Mouse (Mus musculus) heart, embryonic 11.5 days (tissue): ENCODE data around the gene Clec4e. TPM values are rescaled to one million over a fixed set of nuclear protein-coding genes. Genes with fewer than 3 reads are reported as not detected.
"Not testable (repeated sequence)": the region's sequence is repeated elsewhere in the genome, so short reads cannot be mapped to it uniquely, and the experiment has no call there.

ENCODE experiments used
- ATAC-seq: fragments of 200-750 bp; cut with Nextera tagmentation; replicated peaks from 2 replicates; pipeline ENCODE4 v1.8.0; 2017; ENCODE audit warnings: moderate library complexity; ENCODE audit not compliant: insufficient number of reproducible peaks, low FRiP score, low TSS enrichment
- H3K27ac ChIP-seq: fragments of 300-500 bp; sonication (generic); 2 replicates; pipeline ENCODE4 v1.5.1; 2014; ENCODE audit warnings: mild to moderate bottlenecking, low read depth, low read length
- H3K27me3 ChIP-seq: fragments of 300-500 bp; sonication (generic); 2 replicates; pipeline ENCODE4 v1.6.1; 2014; ENCODE audit warnings: mild to moderate bottlenecking, low read length, mixed read lengths; ENCODE audit not compliant: control insufficient read depth, insufficient read depth
- H3K36me3 ChIP-seq: fragments of 300-500 bp; sonication (generic); 2 replicates; pipeline ENCODE4 v1.6.1; 2014; ENCODE audit warnings: mild to moderate bottlenecking, low read length, moderate library complexity, mixed read lengths; ENCODE audit not compliant: control insufficient read depth, insufficient read depth
- H3K4me1 ChIP-seq: fragments of 300-500 bp; sonication (generic); 2 replicates; pipeline ENCODE4 v1.6.1; 2014; ENCODE audit warnings: low read length; ENCODE audit not compliant: control insufficient read depth, insufficient read depth
- H3K4me2 ChIP-seq: fragments of 300-500 bp; sonication (generic); 2 replicates; pipeline ENCODE4 v1.6.1; 2014; ENCODE audit warnings: mild to moderate bottlenecking, moderate library complexity
- H3K4me3 ChIP-seq: fragments of 300-500 bp; sonication (generic); 2 replicates; pipeline ENCODE4 v1.5.1; 2014; ENCODE audit warnings: low read depth, low read length
- H3K9ac ChIP-seq: fragments of 300-500 bp; sonication (generic); 2 replicates; pipeline ENCODE4 v1.6.1; 2014; ENCODE audit warnings: mild to moderate bottlenecking, low read depth, low read length, moderate library complexity
- H3K9me3 ChIP-seq: fragments of 300-500 bp; sonication (generic); replicated peaks from 2 replicates; pipeline ENCODE4 v1.6.1; 2016; ENCODE audit warnings: low read length; ENCODE audit not compliant: control insufficient read depth
- WGBS: fragments of 180-500 bp; shearing (Covaris S2); extraction: QIAGEN DNeasy Blood & Tissue Kit; methylation state at CpG from one replicate; pipeline ENCODE4 v1.1.7; 2014; ENCODE audit not compliant: insufficient replicate concordance; 5-methylcytosine and 5-hydroxymethylcytosine counted together
- polyA plus RNA-seq: library from polyadenylated mRNA; unstranded; fragments of >200 nt; fragmentation: Nextera tagmentation; extraction: Ambion mirVana; gene quantifications from 2 replicates; pipeline ENCODE4 v1.2.1, GENCODE M21; 2014

The Clec4e gene
- polyA plus RNA-seq, 1 experiment from 2014 or later, result not detected

DNA sequence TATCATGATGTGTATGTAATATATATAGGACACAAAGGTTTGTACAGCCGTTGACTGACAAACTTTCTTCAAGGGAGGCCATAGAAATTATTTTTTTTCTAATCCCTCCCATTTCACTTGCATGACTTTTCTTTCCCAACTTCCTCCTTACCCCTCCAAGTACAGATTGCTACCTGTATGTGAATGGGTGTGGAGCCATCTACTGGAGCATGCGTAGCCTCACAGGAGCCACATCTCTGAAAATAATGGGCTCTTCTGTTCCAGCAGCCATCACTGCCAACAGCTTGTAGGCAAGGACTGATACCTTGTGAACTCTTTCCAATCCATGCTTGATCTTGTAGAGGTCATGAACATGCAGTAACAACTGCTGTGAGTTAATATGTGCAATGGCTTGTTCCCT lies 40.8 kb downstream of the Clec4e start:
- ATAC-seq, H3K9ac ChIP-seq, H3K4me1 ChIP-seq, H3K36me3 ChIP-seq, H3K27ac ChIP-seq, H3K4me2 ChIP-seq, H3K9me3 ChIP-seq, H3K27me3 ChIP-seq, H3K4me3 ChIP-seq: not testable (repeated sequence)
- WGBS, result 80% methylated on average over 2 of the region's 2 CpGs

DNA sequence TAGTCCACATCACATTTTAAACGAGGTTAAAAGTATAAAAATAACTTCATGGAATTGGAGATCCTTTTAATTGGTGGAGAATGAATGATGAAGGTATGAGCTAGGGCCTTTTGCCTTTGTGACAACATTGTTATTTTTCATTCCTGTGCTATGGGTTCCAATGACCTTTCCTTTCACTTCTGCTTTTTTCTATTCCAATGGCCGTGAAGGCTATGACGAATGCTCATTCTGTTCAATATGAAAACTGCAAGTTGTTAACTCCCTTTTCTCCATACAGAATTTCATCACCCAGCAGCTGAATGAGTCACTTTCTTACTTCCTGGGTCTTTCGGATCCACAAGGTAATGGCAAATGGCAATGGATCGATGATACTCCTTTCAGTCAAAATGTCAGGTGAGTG lies 45.5 kb downstream of the Clec4e start:
- no peak overlapping the region for H3K9ac ChIP-seq
- no peak for ATAC-seq
- H3K27me3 ChIP-seq, result no peaks in the 10 kb centered on the region
- H3K36me3 ChIP-seq, result no peaks in the 10 kb centered on the region
- no peak overlapping the region for H3K27ac ChIP-seq
- no peaks in the 10 kb centered on the region for H3K9me3 ChIP-seq
- WGBS, result 77% methylated on average over 5 of the region's 5 CpGs
- H3K4me2 ChIP-seq, result no peak overlapping the region
- H3K4me3 ChIP-seq, result no peak overlapping the region
- no peaks in the 10 kb centered on the region for H3K4me1 ChIP-seq

DNA sequence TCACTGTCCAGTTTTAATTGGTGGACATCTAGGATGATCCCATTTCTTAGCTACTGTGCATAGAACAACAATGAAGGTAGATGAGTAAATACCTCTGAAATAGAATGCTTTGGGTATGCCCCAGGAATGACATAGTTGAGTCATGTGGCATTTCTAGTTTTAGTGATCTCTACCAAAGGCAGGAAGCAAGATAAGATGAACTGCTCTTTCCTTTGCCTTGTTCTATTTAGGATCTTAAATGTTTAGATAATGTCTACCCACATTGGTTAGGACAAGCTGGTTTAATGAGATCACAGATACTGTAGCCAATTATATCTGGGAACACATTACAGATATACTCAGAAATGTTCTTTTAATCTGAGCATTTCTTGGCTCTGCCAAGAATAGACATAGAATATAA lies 52.1 kb downstream of the Clec4e start:
- ATAC-seq, result no peak
- Histone ChIP-seq H3K9me3 (no peaks in the 10 kb centered on the region), H3K27me3 (no peaks in the 10 kb centered on the region), H3K27ac (no peak overlapping the region), H3K4me2 (no peak overlapping the region), H3K4me1 (no peaks in the 10 kb centered on the region), H3K4me3 (no peak overlapping the region), H3K36me3 (no peaks in the 10 kb centered on the region), H3K9ac (no peak overlapping the region)

Other genes starting within 250 kb of the Clec4e start
- gene Clec4b1, start 239.9 kb downstream of the Clec4e start, polyA plus RNA-seq, result not detected in 2 replicates
- gene Clec4a2, start 183.4 kb downstream of the Clec4e start, polyA plus RNA-seq, result 0.54 and 0.64 TPM in 2 replicates
- gene Clec4b2, start 117.0 kb downstream of the Clec4e start, polyA plus RNA-seq, result not detected in 2 replicates
- 0.34 TPM in 1 of 2 replicates, not detected in the other for gene Clec4n, start 60.0 kb downstream of the Clec4e start, polyA plus RNA-seq
- gene Clec4d, start 27.8 kb downstream of the Clec4e start, polyA plus RNA-seq, result 0.11 TPM in 1 of 2 replicates, not detected in the other
- gene Vmn2r19, start 18.5 kb upstream of the Clec4e start, polyA plus RNA-seq, result not detected in 2 replicates
- gene Vmn2r20, start 128.2 kb upstream of the Clec4e start, polyA plus RNA-seq, result not detected in 2 replicates
- not detected in 2 replicates for gene Vmn2r21, start 243.5 kb upstream of the Clec4e start, polyA plus RNA-seq